Mouse (Mus musculus) embryonic facial prominence, embryonic 12.5 days (tissue): ENCODE results near the gene Gart. TPM values are rescaled to one million over a fixed set of nuclear protein-coding genes. Genes with fewer than 3 reads are reported as not detected.

Experiments
- ATAC-seq: fragments of 200-750 bp; cut with Nextera tagmentation; 2 replicates; pipeline ENCODE4 v1.8.0; 2017; ENCODE audit not compliant: insufficient number of reproducible peaks, insufficient read depth, low FRiP score, low TSS enrichment
- H3K27ac ChIP-seq: fragments of 300-500 bp; sonication (generic); 2 replicates; pipeline ENCODE4 v1.5.1; 2016; ENCODE audit warnings: mild to moderate bottlenecking
- H3K27me3 ChIP-seq: fragments of 300-500 bp; sonication (generic); 2 replicates; pipeline ENCODE4 v1.6.1; 2016; ENCODE audit warnings: mild to moderate bottlenecking, moderate library complexity
- H3K36me3 ChIP-seq: fragments of 300-500 bp; sonication (generic); 2 replicates; pipeline ENCODE4 v1.6.1; 2016; ENCODE audit warnings: mild to moderate bottlenecking
- H3K4me1 ChIP-seq: fragments of 300-500 bp; sonication (generic); 2 replicates; pipeline ENCODE4 v1.6.1; 2016
- H3K4me2 ChIP-seq: fragments of 300-500 bp; sonication (generic); replicated peaks from 2 replicates; pipeline ENCODE4 v1.6.1; 2016; ENCODE audit warnings: mild to moderate bottlenecking, moderate library complexity
- H3K4me3 ChIP-seq: fragments of 300-500 bp; sonication (generic); 2 replicates; pipeline ENCODE4 v1.5.1; 2016; ENCODE audit warnings: mild to moderate bottlenecking
- H3K9ac ChIP-seq: fragments of 300-500 bp; sonication (generic); 2 replicates; pipeline ENCODE4 v1.6.1; 2016; ENCODE audit warnings: mild to moderate bottlenecking, moderate library complexity
- H3K9me3 ChIP-seq: fragments of 300-500 bp; sonication (generic); 2 replicates; pipeline ENCODE4 v1.6.1; 2016; ENCODE audit warnings: mild to moderate bottlenecking, moderate library complexity
- WGBS: fragments of 180-500 bp; shearing (Covaris S2); methylation state at CpG from one replicate; pipeline ENCODE4 v1.1.7; 2016; 5-methylcytosine and 5-hydroxymethylcytosine counted together
- polyA plus RNA-seq: library from polyadenylated mRNA; unstranded; fragments of >200 nt; fragmentation: Nextera tagmentation; extraction: Ambion mirVana; gene quantifications from 2 replicates; pipeline ENCODE4 v1.2.1, GENCODE M21; 2016

Gart gene
- polyA plus RNA-seq, 1 experiment from 2014 or later, result 121 TPM

GRCm38 (mm10) chr16:91586244-91586643, 60.5 kb downstream of the Gart start:
- Histone ChIP-seq H3K27me3 (no peaks in the 10 kb centered on the region), H3K4me1 (no peaks in the 10 kb centered on the region), H3K9ac (no peak overlapping the region), H3K4me3 (no peak overlapping the region), H3K36me3 (peaks cover 8% of the 10 kb centered on the region), H3K4me2 (no peak overlapping the region), H3K27ac (no peak overlapping the region), H3K9me3 (no peaks in the 10 kb centered on the region)
- no peak for ATAC-seq
- 83% methylated on average over 6 of the region's 6 CpGs for WGBS

GRCm38 (mm10) chr16:91585617-91586016, 61.1 kb downstream of the Gart start:
- no peak overlapping the region for H3K27ac ChIP-seq
- H3K36me3 ChIP-seq, result peaks cover 14% of the 10 kb centered on the region
- no peaks in the 10 kb centered on the region for H3K27me3 ChIP-seq
- H3K9ac ChIP-seq, result no peak overlapping the region
- H3K4me3 ChIP-seq, result no peak overlapping the region
- no peak overlapping the region for H3K4me2 ChIP-seq
- no peak for ATAC-seq
- 87% methylated on average over 5 of the region's 5 CpGs for WGBS
- no peaks in the 10 kb centered on the region for H3K4me1 ChIP-seq
- H3K9me3 ChIP-seq, result no peaks in the 10 kb centered on the region

- Histone ChIP-seq H3K36me3 (peaks cover 17% of the 10 kb centered on the region), H3K9me3 (no peaks in the 10 kb centered on the region), H3K27me3 (no peaks in the 10 kb centered on the region), H3K27ac (no peak overlapping the region), H3K4me3 (no peak overlapping the region), H3K4me1 (no peaks in the 10 kb centered on the region), H3K9ac (no peak overlapping the region), H3K4me2 (no peak overlapping the region)
- WGBS, result 68% methylated on average over 2 of the region's 2 CpGs
- no peak for ATAC-seq
These were observed 64.4 kb downstream of the Gart start for GRCm38 (mm10) chr16:91582307-91582706.

GRCm38 (mm10) chr16:91578980-91579720, 67.6 kb downstream of the Gart start:
- 78% methylated on average over 14 of the region's 14 CpGs for WGBS
- no peaks in the 10 kb centered on the region for H3K9me3 ChIP-seq
- no peak overlapping the region for H3K9ac ChIP-seq
- H3K27me3 ChIP-seq, result no peaks in the 10 kb centered on the region
- H3K36me3 ChIP-seq, result peaks cover 23% of the 10 kb centered on the region; the same call in 1 of the 2 replicates
- no peak for ATAC-seq
- no peaks in the 10 kb centered on the region for H3K4me1 ChIP-seq
- H3K4me2 ChIP-seq, result no peak overlapping the region
- no peak overlapping the region for H3K27ac ChIP-seq
- H3K4me3 ChIP-seq, result no peak overlapping the region

- Histone ChIP-seq H3K9me3 (no peaks in the 10 kb centered on the region), H3K4me2 (no peak overlapping the region), H3K27me3 (no peaks in the 10 kb centered on the region), H3K36me3 (peaks cover 14% of the 10 kb centered on the region; the same call in 1 of the 2 replicates), H3K4me3 (no peak overlapping the region), H3K4me1 (no peaks in the 10 kb centered on the region), H3K27ac (no peak overlapping the region), H3K9ac (no peak overlapping the region)
- 75% methylated on average over 13 of the region's 13 CpGs for WGBS
- no peak for ATAC-seq
These were observed 71.6 kb downstream of the Gart start for GRCm38 (mm10) chr16:91575151-91575550.

Other genes starting within 250 kb of the Gart start
- gene Il10rb, start 240.8 kb downstream of the Gart start, polyA plus RNA-seq, result 14.1 TPM in 2 replicates
- 69.3 and 71.6 TPM in 2 replicates for gene Ifnar1, start 161.7 kb downstream of the Gart start, polyA plus RNA-seq
- 47.5 and 48.9 TPM in 2 replicates for gene Ifngr2, start 99.9 kb downstream of the Gart start, polyA plus RNA-seq
- gene Tmem50b, start 49.2 kb downstream of the Gart start, polyA plus RNA-seq, result 31.2 and 31.4 TPM in 2 replicates
- 4.8 and 5.4 TPM in 2 replicates for gene Dnajc28, start 27.9 kb downstream of the Gart start, polyA plus RNA-seq
- gene Son, start 554 bp upstream of the Gart start, polyA plus RNA-seq, result 156 and 160 TPM in 2 replicates
- 32.7 and 32.8 TPM in 2 replicates for gene Donson, start 41.8 kb upstream of the Gart start, polyA plus RNA-seq
- gene Cryzl1, start 82.0 kb upstream of the Gart start, polyA plus RNA-seq, result 69.1 and 70.1 TPM in 2 replicates
- 39.6 and 43.2 TPM in 2 replicates for gene Itsn1, start 82.3 kb upstream of the Gart start, polyA plus RNA-seq